Mouse (Mus musculus) megakaryocyte-erythroid progenitor cell, adult 5-6 weeks (primary cell): ENCODE results near the gene Gm3460. TPM values are rescaled to one million over a fixed set of nuclear protein-coding genes. Genes with fewer than 3 reads are reported as not detected.
"Not testable (repeated sequence)": the region's sequence is repeated elsewhere in the genome, so short reads cannot be mapped to it uniquely, and the experiment has no call there.

ENCODE experiments used
- ATAC-seq: replicated peaks from 2 replicates; pipeline ENCODE4 v1.8.0; 2016; ENCODE audit warnings: mild to moderate bottlenecking, inconsistent platforms; ENCODE audit not compliant: severe bottlenecking, poor library complexity, low FRiP score, low TSS enrichment
- total RNA-seq, 2 experiments: library from RNA; stranded (forward) in 1 of 2; stranded (reverse) in 1 of 2; fragments of 200-1000, 215-1000 nt in 1 of 2; fragments of >200 nt in 1 of 2; fragmentation: Nextera tagmentation in 1 of 2; gene quantifications; 2 replicates each; pipeline ENCODE4 v1.2.3; 2014 to 2017

The Gm3460 gene
- total RNA-seq (2014; fragmentation: Nextera tagmentation) (not detected in 2 replicates), total RNA-seq (2017) (not detected in 2 replicates)

GRCm38 (mm10) chr14:6622318-6622717, at the start of gene Gm3460:
Gene Gm3460, minus strand, starts transcription at chr14:6622418.
- ATAC-seq, result not testable (repeated sequence)

DNA sequence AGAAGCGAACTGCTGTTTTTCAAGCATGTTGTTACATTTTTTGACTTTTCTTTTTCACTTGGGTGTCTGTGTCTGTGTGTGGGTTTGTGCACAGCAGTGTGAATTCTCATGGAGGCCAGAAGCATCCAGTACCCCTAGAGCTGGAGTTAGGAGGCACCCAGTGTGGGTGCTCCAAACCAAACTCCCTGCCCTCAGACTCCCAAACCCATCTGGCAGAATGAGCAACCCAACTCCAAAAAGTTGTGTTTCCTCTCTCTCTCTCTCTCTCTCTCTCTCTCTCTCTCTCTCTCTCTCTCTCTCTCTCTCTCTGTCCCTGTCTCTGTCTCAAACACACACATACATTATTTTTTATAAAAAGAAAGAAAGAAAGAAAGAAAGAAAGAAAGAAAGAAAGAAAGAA, 15.8 kb downstream of the Gm3460 start:
- ATAC-seq, result not testable (repeated sequence)

- not testable (repeated sequence) for ATAC-seq
Observed at GRCm38 (mm10) chr14:6605004-6605403, 17.2 kb downstream of the Gm3460 start.

- ATAC-seq, result not testable (repeated sequence)
Observed at GRCm38 (mm10) chr14:6604551-6604950, 17.7 kb downstream of the Gm3460 start.

- not testable (repeated sequence) for ATAC-seq
Observed at GRCm38 (mm10) chr14:6590513-6590912, 31.7 kb downstream of the Gm3460 start, which contains the start of gene Gm3629. Gene Gm3629, minus strand, starts transcription at chr14:6590613.

Other genes starting within 250 kb of the Gm3460 start
- gene Gm16440, start 232.1 kb downstream of the Gm3460 start, total RNA-seq (2014; fragmentation: Nextera tagmentation), result not detected in 2 replicates
- gene Gm16440, start 232.1 kb downstream of the Gm3460 start, total RNA-seq (2017), result not detected in 2 replicates
- 1.1 TPM in 1 of 2 replicates, not detected in the other for gene Gm3591, start 209.9 kb downstream of the Gm3460 start, total RNA-seq (2014; fragmentation: Nextera tagmentation)
- not detected in 2 replicates for gene Gm3591, start 209.9 kb downstream of the Gm3460 start, total RNA-seq (2017)
- gene Gm3594, start 177.8 kb downstream of the Gm3460 start, total RNA-seq (2014; fragmentation: Nextera tagmentation), result not detected in 2 replicates
- gene Gm3594, start 177.8 kb downstream of the Gm3460 start, total RNA-seq (2017), result not detected in 2 replicates
- not detected in 2 replicates for gene Gm8356, start 85.1 kb downstream of the Gm3460 start, total RNA-seq (2014; fragmentation: Nextera tagmentation)
- not detected in 2 replicates for gene Gm8356, start 85.1 kb downstream of the Gm3460 start, total RNA-seq (2017)
- gene Gm3629, start 31.8 kb downstream of the Gm3460 start, total RNA-seq (2014; fragmentation: Nextera tagmentation), result not detected in 2 replicates
- not detected in 2 replicates for gene Gm3629, start 31.8 kb downstream of the Gm3460 start, total RNA-seq (2017)
- gene Gm10251, start 61.8 kb upstream of the Gm3460 start, total RNA-seq (2014; fragmentation: Nextera tagmentation), result not detected in 2 replicates
- not detected in 2 replicates for gene Gm10251, start 61.8 kb upstream of the Gm3460 start, total RNA-seq (2017)
- gene Gm8050, start 97.8 kb upstream of the Gm3460 start, total RNA-seq (2014; fragmentation: Nextera tagmentation), result not detected in 2 replicates
- not detected in 2 replicates for gene Gm8050, start 97.8 kb upstream of the Gm3460 start, total RNA-seq (2017)
- not detected in 2 replicates for gene Gm3636, start 119.9 kb upstream of the Gm3460 start, total RNA-seq (2014; fragmentation: Nextera tagmentation)
- gene Gm3636, start 119.9 kb upstream of the Gm3460 start, total RNA-seq (2017), result 1.9 TPM in 1 of 2 replicates, not detected in the other
- not detected in 2 replicates for gene Gm8362, start 152.0 kb upstream of the Gm3460 start, total RNA-seq (2014; fragmentation: Nextera tagmentation)
- gene Gm8362, start 152.0 kb upstream of the Gm3460 start, total RNA-seq (2017), result not detected in 2 replicates
- not detected in 2 replicates for gene Gm3642, start 217.9 kb upstream of the Gm3460 start, total RNA-seq (2014; fragmentation: Nextera tagmentation)
- gene Gm3642, start 217.9 kb upstream of the Gm3460 start, total RNA-seq (2017), result not detected in 2 replicates